Mouse (Mus musculus): ENCODE data around the gene Baiap2l2.
"Not testable (repeated sequence)": the region's sequence is repeated elsewhere in the genome, so short reads cannot be mapped to it uniquely, and the experiment has no call there.

Baiap2l2 gene

GRCm38 (mm10) chr15:79261095-79261725 lies 24.1 kb downstream of the Baiap2l2 start:
- in situ Hi-C loops (cut with MboI): no loop called here

DNA sequence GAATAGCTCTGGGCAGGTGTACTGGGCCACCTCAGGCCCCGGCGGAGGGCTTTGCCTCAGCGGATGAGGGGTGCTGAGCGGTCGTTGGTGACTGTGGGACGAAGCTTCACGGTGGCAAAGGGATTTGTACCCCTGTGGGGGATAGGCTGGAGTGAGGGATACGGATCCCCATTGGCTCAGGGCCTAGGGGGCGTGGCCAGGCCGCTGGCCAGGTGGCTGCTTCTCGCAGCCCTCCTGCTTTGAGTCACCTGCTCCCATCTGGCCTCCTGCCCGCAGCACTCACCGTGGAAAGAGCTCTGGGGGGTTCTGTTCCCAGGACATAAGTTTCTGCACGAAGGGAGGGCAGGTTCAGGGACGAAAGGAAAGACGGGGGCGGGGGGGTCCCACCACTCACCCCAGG lies 26.8 kb downstream of the Baiap2l2 start:
- in situ Hi-C loops (cut with MboI): no loop called here

- in situ Hi-C loops (cut with MboI): no loop called here
Measured at GRCm38 (mm10) chr15:79254661-79255060, 30.7 kb downstream of the Baiap2l2 start, which contains the start of gene Slc16a8. TSS of gene Slc16a8 (minus strand) at chr15:79254761.

- in situ Hi-C loops (cut with MboI): no loop called here
Measured at GRCm38 (mm10) chr15:79252580-79252979, 32.8 kb downstream of the Baiap2l2 start.

DNA sequence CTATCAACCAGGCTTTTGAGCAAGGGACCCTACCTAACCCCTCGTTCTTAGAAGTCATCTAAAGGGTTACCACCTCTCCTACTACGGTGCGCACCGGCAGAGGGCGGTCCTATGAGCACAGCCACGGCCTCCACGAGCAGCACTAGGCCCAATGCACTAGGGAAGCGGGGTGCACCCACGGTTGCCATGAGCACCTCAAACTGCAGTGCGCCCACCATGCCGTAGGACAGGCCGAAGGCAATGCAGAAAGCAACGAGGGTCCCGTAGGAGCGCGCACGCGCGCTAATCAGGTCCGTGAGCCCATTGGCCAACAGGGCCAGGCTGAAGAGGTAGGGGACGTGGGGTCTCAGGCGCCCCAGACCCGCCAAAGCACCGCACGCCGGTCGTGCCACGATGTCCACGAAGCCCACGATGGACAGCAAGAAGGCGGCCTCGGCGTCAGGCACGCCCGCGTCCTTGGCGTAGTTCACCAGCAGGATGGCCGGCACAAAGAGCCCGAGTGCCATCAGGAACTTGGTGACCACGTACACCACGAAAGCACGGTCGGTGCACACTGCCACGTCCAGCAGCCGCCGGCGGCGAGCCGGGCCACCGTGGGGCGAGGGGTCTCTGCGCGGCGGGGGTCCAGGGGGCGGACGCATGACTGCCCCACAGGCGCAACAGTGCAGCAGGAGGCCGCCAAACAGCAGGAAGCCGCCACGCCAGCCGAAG lies 33.4 kb downstream of the Baiap2l2 start:
- in situ Hi-C loops (cut with MboI): no loop called here

DNA sequence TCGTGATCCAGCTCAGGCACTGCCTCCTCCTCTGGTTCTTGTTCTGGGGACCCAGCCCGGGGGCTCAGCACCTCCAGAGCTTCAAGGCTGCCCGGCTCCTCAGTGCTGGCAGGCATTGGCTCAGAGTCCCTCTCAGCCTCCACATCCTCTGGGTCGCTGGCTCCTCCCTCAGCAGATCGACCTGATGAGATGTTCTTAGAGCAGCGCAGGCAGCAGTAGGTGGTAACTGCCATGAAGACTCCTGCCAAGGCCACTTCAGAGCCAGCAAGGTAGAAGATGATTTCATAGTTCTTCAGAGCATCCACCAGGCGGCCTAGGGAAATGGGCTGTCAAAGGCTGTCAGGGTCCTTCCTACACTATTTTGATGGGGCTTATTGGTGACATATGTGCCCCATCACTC lies 34.2 kb downstream of the Baiap2l2 start:
- in situ Hi-C loops (cut with MboI): no loop called here

DNA sequence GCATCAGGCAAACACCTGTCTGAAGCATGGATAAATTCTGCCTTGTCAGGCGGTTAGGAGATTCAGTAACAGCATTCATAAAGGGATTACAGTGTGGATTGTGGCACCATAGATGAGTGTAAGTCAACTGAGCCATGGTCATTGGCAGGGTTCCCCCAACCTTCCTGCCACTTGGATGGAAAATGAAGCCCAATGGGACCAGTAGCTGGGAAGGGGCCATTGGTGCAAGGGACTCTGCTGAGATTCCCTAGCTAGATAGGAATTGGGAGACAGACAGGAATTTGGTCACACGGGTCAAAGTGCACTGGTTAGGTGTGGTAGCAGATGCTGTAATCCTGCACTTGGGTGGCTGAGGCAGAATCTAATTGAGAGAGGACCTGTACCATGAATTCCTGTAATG lies 35.1 kb downstream of the Baiap2l2 start:
- in situ Hi-C loops (cut with MboI): no loop called here

- in situ Hi-C loops (cut with MboI): no loop called here
Measured at GRCm38 (mm10) chr15:79245321-79245720, 40.0 kb downstream of the Baiap2l2 start.

DNA sequence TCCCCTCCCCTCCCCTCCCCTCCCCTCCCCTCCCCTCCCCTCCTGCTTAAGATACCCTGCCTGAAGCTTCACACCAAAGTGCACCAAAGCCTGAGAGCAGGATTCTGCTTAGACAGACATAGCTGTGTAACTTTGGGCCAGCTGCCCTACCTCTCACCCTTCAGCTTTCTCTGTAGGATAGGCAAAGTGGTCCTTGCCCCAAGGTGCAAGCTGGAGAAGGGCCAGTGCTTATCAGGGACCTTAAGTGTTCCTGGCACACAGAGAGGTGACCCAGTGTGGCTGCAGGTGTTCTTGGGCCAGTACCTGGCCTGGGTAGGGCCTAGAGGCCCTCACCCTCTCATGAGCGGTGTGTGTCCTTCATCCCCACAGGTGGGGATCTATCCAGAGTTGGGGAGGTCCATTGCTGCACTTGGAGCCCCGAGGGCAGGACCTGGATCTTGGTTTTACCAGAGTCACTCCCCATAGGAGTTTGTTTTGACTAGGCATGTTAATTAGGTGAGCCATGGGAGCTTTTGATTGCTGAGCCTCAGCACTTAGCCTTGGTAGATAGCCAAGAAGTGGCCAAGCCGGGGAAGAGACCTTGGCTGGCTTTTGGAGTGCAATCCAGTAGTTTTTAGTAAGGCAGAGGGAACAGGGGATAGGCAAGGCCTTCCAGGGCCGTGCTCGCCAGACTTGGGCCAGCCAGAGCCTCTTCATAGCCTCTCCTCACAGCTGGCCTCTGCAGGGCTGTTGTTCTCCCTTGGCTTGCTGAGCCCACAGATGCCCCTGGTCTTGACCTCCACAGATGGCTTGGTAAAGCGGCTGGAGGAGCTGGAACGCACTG lies 41.1 kb downstream of the Baiap2l2 start:
- in situ Hi-C loops (cut with MboI): no loop called here

GRCm38 (mm10) chr15:79243234-79244042 lies 41.9 kb downstream of the Baiap2l2 start:
- in situ Hi-C loops (cut with MboI): no loop called here

- in situ Hi-C loops (cut with MboI): no loop called here
Measured at GRCm38 (mm10) chr15:79242574-79243233, 42.6 kb downstream of the Baiap2l2 start.

DNA sequence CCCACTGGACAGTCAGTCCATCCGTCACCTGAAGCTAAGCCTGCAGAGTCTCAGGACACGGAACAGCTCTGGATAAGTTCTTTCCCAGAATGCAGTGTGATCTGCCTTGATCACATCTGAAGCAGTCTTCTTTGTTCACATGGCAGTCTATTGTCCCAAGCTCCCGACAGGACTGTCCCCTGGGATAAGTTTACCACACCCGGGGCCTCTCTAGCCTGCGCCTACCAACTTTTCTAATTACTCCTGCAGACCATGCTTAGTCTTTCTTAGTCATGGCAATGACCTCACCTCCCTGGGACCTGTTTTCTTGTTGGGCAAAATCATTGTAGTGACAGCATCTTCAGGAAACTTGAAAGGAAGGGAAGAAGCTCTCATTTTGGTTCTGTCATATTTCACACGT lies 47.3 kb downstream of the Baiap2l2 start:
- in situ Hi-C loops (cut with MboI): loop anchor here (10.0 kb wide), 1 partner anchor 227 kb away; no protein-coding TSS in a partner anchor

GRCm38 (mm10) chr15:79235268-79235667 lies 50.1 kb downstream of the Baiap2l2 start:
- in situ Hi-C loops (cut with MboI): loop anchor here (10.0 kb wide), 1 partner anchor 230 kb away; no protein-coding TSS in a partner anchor

GRCm38 (mm10) chr15:79229058-79229821 lies 56.1 kb downstream of the Baiap2l2 start, which contains the start of the genes Pick1 and Gm49486:
TSS of gene Pick1 (plus strand) at chr15:79229173.
TSS of gene Gm49486 (plus strand) at chr15:79229391.
- in situ Hi-C loops (cut with MboI): no loop called here

- in situ Hi-C loops (cut with MboI): not testable (repeated sequence)
Measured at GRCm38 (mm10) chr15:79225780-79226179, 59.6 kb downstream of the Baiap2l2 start.

GRCm38 (mm10) chr15:79224685-79225084 lies 60.7 kb downstream of the Baiap2l2 start:
- in situ Hi-C loops (cut with MboI): no loop called here

DNA sequence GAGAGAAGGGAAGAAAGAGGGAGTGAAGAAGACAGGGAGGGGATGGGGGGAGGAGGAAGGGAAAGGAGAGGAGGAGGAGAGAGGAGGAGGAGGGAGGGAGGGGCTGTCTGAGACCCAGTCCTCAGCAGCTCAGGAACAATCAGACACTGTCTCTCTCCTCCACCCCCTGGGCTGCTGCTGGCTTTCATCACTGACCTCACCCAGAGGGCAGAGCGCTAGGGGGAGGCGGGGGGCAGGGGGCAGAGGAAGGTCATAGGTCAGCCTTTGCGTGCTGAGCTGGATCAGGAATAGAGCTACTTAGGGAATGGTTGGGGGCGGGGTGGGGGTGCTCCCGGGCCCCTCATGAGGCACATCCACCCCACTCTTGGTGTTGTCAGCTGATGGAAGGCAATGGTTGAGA lies 61.7 kb downstream of the Baiap2l2 start:
- in situ Hi-C loops (cut with MboI): no loop called here

GRCm38 (mm10) chr15:79219572-79219971 lies 65.8 kb downstream of the Baiap2l2 start:
- in situ Hi-C loops (cut with MboI): no loop called here

- in situ Hi-C loops (cut with MboI): no loop called here
Measured at GRCm38 (mm10) chr15:79216191-79216590, 69.1 kb downstream of the Baiap2l2 start.

DNA sequence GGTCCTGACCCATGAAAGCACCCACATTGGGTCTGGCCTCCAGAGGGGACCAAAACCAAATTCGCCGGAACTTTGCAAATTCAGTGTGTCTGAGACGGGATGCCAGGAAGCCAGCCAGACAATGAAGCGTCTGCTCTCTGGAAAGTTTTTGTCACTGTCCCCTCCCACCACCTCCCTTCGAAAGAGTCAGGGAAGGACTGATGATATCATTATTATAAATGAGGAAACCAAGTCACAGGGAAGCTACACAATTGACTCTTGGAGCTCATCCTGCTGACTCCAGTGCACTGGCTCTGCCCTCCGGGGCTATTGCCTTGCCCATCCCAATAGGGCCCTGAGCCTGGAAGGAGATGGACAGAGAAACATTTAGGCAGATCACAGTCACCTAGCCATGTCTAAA lies 71.7 kb downstream of the Baiap2l2 start:
- in situ Hi-C loops (cut with MboI): no loop called here

Data from mature B cell (primary cell).